Mouse (Mus musculus) lung, postnatal 0 days (tissue): ENCODE measurements around the gene Gm28305.

ENCODE experiments used
- CTCF ChIP-seq: IDR thresholded peaks from 2 replicates; pipeline ENCODE4 v1.5.1; 2016; ENCODE audit warnings: antibody characterized with exemption, mild to moderate bottlenecking
- EP300 ChIP-seq: IDR thresholded peaks from 2 replicates; pipeline ENCODE4 v1.6.1; 2016; ENCODE audit warnings: antibody characterized with exemption, mild to moderate bottlenecking, control low read depth

- TF ChIP-seq EP300 (no peak), CTCF (no peak)
Measured at GRCm38 (mm10) chr9:104040362-104040761, at the start of gene Gm28305.
